Mouse (Mus musculus) forebrain, embryonic 11.5 days (tissue): ENCODE measurements around the gene Prm3. TPM values are rescaled to one million over a fixed set of nuclear protein-coding genes. Genes with fewer than 3 reads are reported as not detected.

ENCODE experiments used
- ATAC-seq: fragments of 200-750 bp; cut with Nextera tagmentation; replicated peaks from 2 replicates; pipeline ENCODE4 v1.8.0; 2017; ENCODE audit warnings: moderate TSS enrichment; ENCODE audit not compliant: low FRiP score
- DNase-seq: peaks from one replicate; pipeline ENCODE4 v3.0.0-alpha.2; 2017; ENCODE audit warnings: low spot score
- H3K27ac ChIP-seq: fragments of 300-500 bp; sonication (generic); 2 replicates; pipeline ENCODE4 v1.5.1; 2014; ENCODE audit warnings: low read depth, low read length
- H3K27me3 ChIP-seq: fragments of 300-500 bp; sonication (generic); 2 replicates; pipeline ENCODE4 v1.6.1; 2014; ENCODE audit warnings: mild to moderate bottlenecking, low read length, mixed read lengths; ENCODE audit not compliant: control insufficient read depth, insufficient read depth
- H3K36me3 ChIP-seq: fragments of 300-500 bp; sonication (generic); 2 replicates; pipeline ENCODE4 v1.6.1; 2014; ENCODE audit warnings: mild to moderate bottlenecking, low read length, moderate library complexity, mixed read lengths; ENCODE audit not compliant: control insufficient read depth, insufficient read depth
- H3K4me1 ChIP-seq: fragments of 300-500 bp; sonication (generic); replicated peaks from 2 replicates; pipeline ENCODE4 v1.6.1; 2014; ENCODE audit warnings: low read length, mixed read lengths; ENCODE audit not compliant: control insufficient read depth, insufficient read depth
- H3K4me2 ChIP-seq: fragments of 300-500 bp; sonication (generic); 2 replicates; pipeline ENCODE4 v1.6.1; 2014; ENCODE audit warnings: low read depth, mild to moderate bottlenecking, low read length, moderate library complexity, mixed read lengths; ENCODE audit not compliant: severe bottlenecking
- H3K4me3 ChIP-seq: fragments of 300-500 bp; sonication (generic); 2 replicates; pipeline ENCODE4 v1.5.1; 2014; ENCODE audit warnings: low read depth, low read length
- H3K9ac ChIP-seq: fragments of 300-500 bp; sonication (generic); 2 replicates; pipeline ENCODE4 v1.6.1; 2014; ENCODE audit warnings: low read length
- H3K9me3 ChIP-seq: fragments of 300-500 bp; sonication (generic); 2 replicates; pipeline ENCODE4 v1.6.1; 2016; ENCODE audit warnings: low read length, mixed read lengths; ENCODE audit not compliant: control insufficient read depth
- WGBS: fragments of 180-500 bp; shearing (Covaris S2); extraction: QIAGEN DNeasy Blood & Tissue Kit; methylation state at CpG from one replicate; pipeline ENCODE4 v1.1.7; 2014; 5-methylcytosine and 5-hydroxymethylcytosine counted together
- polyA plus RNA-seq: library from polyadenylated mRNA; unstranded; fragments of >200 nt; fragmentation: Nextera tagmentation; extraction: Ambion mirVana; gene quantifications from 2 replicates; pipeline ENCODE4 v1.2.1, GENCODE M21; 2014

The Prm3 gene
- polyA plus RNA-seq, 1 experiment from 2014 or later = not detected

DNA sequence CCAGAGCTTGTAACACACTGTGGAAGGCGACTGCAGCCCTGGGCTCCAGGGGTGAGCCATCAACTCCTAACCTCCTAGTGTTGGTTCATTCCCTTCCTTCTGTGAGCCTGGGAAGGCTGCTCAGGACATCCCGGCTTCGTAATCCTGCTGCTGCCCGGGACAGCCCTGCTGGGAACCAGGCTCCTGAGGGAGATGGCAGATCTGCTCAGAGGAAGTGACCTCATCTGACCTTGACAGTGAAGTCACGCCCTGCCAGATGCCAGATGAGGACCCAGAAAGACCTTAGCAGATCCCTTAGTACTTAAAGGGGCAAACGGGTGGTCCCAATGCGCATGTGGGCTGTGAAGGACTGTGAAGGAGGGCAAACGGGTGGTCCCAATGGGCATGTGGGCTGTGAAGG, 29.5 kb downstream of the Prm3 start:
- Histone ChIP-seq H3K36me3 (no peaks in the 10 kb centered on the region), H3K4me1 (no peaks in the 10 kb centered on the region), H3K4me2 (no peak overlapping the region), H3K4me3 (no peak overlapping the region), H3K27ac (no peak overlapping the region), H3K9ac (no peak overlapping the region), H3K27me3 (no peaks in the 10 kb centered on the region), H3K9me3 (no peaks in the 10 kb centered on the region)
- ATAC-seq = no peak
- DNase-seq = no peak
- WGBS = 74% methylated on average over 8 of the region's 8 CpGs

DNA sequence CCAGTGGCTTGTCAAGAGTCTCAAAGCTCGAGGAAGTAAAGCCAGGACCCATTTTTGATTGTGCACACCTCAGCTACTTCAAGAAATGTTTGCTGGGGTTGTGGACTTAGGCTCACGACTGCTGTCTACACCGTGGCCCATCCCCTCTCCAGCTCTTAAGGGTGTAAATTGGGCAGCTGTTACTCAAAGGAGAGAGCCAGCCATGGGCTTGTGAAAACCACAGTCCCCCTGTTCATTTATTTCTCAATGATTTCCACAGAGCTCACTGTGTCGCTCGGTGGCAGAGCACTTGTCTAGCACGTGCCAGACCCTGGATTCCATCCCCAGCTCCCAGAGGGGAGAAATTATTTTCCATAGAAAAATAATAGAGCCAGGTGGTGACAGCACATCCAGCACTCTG, 34.5 kb downstream of the Prm3 start:
- WGBS = 72% methylated on average over 6 of the region's 6 CpGs
- Histone ChIP-seq H3K27me3 (no peaks in the 10 kb centered on the region), H3K9ac (no peak overlapping the region), H3K9me3 (no peaks in the 10 kb centered on the region), H3K4me1 (no peaks in the 10 kb centered on the region), H3K36me3 (no peaks in the 10 kb centered on the region), H3K4me2 (no peak overlapping the region), H3K4me3 (no peak overlapping the region), H3K27ac (no peak overlapping the region)
- DNase-seq (no peak), ATAC-seq (no peak)

DNA sequence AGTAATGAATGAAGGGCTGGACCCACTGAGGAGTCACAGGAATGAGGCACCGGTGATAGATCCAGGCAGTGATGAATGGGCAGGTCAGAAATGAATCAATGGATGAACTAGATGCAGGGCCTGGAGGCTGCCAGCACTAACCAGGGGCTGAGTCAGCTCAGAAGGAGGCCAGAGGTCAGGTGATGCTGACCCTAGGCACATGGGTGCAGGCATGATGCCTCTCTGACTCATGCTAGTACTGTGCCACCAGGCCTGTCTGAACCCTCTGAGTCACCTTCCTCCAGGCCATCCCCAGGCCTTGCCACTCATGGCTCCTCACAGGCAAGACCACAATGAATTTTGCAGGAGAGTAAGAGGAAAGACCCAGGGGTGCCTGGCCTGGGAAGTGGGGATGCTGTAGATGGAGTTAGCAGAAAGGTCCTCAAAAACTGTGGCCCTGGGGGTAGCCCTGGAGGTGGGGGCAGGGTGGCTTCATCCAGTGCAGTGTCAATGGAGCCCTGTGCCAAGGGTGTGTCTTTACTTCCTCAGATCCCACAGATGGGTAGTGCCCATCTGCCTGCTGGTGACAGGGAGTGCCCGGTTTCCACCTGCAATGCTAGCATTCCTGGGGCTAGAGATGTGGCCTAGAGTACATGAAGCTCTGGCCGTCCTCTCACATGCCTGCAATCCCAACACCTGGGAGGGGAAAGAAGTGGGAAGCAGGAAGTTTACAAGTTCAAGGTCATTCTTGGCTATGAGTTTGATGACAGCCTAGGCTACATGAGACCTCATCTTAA, 36.0 kb downstream of the Prm3 start:
- Histone ChIP-seq H3K9me3 (no peaks in the 10 kb centered on the region), H3K4me2 (no peak overlapping the region), H3K36me3 (no peaks in the 10 kb centered on the region), H3K9ac (no peak overlapping the region), H3K27me3 (no peaks in the 10 kb centered on the region), H3K4me3 (no peak overlapping the region), H3K27ac (no peak overlapping the region), H3K4me1 (no peaks in the 10 kb centered on the region)
- WGBS = 94% methylated on average over 3 of the region's 3 CpGs
- ATAC-seq = no peak
- DNase-seq = no peak

DNA sequence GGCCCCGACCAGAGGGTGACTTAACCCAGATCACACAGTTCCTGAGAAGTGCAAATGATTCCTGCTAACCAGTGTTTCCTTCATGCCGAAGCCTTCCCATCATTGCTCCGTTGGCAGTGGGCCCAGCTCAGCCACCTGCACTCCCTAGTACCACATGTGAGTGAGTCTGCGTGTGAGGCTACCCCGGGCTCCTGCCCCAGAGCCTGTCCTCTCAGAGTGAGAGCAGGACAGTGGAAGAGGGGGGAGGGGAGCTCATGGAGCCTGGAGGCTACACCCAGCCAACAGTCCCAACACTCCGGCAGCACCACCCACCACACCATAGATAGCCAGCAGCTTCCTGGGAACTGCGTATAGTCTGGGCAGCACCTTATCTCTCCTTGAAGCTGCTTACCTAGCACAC, 40.9 kb downstream of the Prm3 start:
- H3K4me3 ChIP-seq = no peak overlapping the region
- no peaks in the 10 kb centered on the region for H3K9me3 ChIP-seq
- H3K27ac ChIP-seq = no peak overlapping the region
- ATAC-seq (no peak), DNase-seq (no peak)
- H3K27me3 ChIP-seq = no peaks in the 10 kb centered on the region
- H3K36me3 ChIP-seq = no peaks in the 10 kb centered on the region
- H3K4me1 ChIP-seq = no peaks in the 10 kb centered on the region
- no peak overlapping the region for H3K9ac ChIP-seq
- H3K4me2 ChIP-seq = no peak overlapping the region
- WGBS = 77% methylated on average over 7 of the region's 7 CpGs

DNA sequence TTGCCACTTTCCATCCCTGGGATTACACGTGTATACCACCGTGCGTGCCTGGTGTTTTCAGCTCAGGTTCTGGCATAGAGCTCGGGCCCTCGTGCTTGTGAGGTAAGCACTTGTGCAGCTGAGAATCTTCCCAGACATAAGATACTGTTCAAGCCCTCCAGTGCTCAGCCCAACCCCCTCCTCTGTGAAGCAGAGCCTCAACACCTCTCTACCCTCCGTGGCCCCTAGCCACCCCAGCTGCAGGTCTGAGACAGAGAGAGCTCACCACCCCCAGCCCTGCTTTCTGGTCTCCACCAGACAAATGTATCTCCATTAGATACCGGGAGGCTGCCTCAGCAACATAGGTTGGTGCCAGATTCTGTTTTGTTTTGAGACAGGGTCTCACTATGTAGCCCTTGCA, 41.5 kb downstream of the Prm3 start:
- DNase-seq (no peak), ATAC-seq (no peak)
- H3K4me2 ChIP-seq = no peak overlapping the region
- H3K9me3 ChIP-seq = no peaks in the 10 kb centered on the region
- no peaks in the 10 kb centered on the region for H3K4me1 ChIP-seq
- no peak overlapping the region for H3K27ac ChIP-seq
- H3K27me3 ChIP-seq = no peaks in the 10 kb centered on the region
- no peaks in the 10 kb centered on the region for H3K36me3 ChIP-seq
- H3K9ac ChIP-seq = no peak overlapping the region
- H3K4me3 ChIP-seq = no peak overlapping the region
- WGBS = 71% methylated on average over 7 of the region's 7 CpGs

DNA sequence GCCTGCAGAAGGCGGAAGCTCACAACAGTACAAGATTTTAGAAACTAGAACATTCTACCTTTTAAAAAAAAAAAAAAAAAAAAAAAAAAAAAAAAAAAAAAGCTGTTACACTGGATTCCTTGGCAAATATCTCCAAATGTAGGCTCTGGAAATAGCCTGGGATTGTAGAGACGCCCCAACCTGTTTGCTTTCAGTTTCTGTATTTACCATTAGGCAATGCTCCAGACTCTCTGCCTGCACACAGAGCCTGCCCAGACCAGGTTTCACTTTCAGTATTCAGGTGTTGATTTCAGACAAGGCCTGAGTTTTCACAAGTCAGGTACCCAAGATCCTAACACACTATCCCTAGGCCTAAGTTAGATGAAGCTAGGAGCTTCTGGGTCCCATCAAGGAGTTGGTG, 49.6 kb downstream of the Prm3 start:
- DNase-seq (no peak), ATAC-seq (no peak)
- H3K27me3 ChIP-seq = no peaks in the 10 kb centered on the region
- no peak overlapping the region for H3K4me3 ChIP-seq
- H3K4me2 ChIP-seq = no peak overlapping the region
- H3K9ac ChIP-seq = no peak overlapping the region
- H3K9me3 ChIP-seq = no peaks in the 10 kb centered on the region
- H3K36me3 ChIP-seq = no peaks in the 10 kb centered on the region
- H3K4me1 ChIP-seq = 0 out of 2 replicates have a peak, but pooled peaks cover 4% of the 10 kb centered on the region
- 90% methylated on average over 2 of the region's 2 CpGs for WGBS
- H3K27ac ChIP-seq = no peak overlapping the region

Other genes with a start within 250 kb of the Prm3 start
- gene Dexi, start 247.9 kb downstream of the Prm3 start, polyA plus RNA-seq = 23.5 and 25.9 TPM in 2 replicates
- gene Clec16a, start 245.6 kb downstream of the Prm3 start, polyA plus RNA-seq = 44.6 and 46.3 TPM in 2 replicates
- 3.0 and 3.2 TPM in 2 replicates for gene Socs1, start 5.4 kb downstream of the Prm3 start, polyA plus RNA-seq
- gene Tnp2, start 2.3 kb downstream of the Prm3 start, polyA plus RNA-seq = not detected in 2 replicates
- not detected in 2 replicates for gene Prm2, start 5.2 kb upstream of the Prm3 start, polyA plus RNA-seq
- not detected in 2 replicates for gene Prm1, start 14.9 kb upstream of the Prm3 start, polyA plus RNA-seq
- not detected in 2 replicates for gene Gm11172, start 22.0 kb upstream of the Prm3 start, polyA plus RNA-seq
- 4.9 and 5.0 TPM in 2 replicates for gene Rmi2, start 44.1 kb upstream of the Prm3 start, polyA plus RNA-seq